Mouse (Mus musculus) limb, embryonic 11.5 days (tissue): ENCODE measurements around the gene Klk6. TPM values are rescaled to one million over a fixed set of nuclear protein-coding genes. Genes with fewer than 3 reads are reported as not detected.

Experiments
- ATAC-seq: fragments of 200-750 bp; cut with Nextera tagmentation; 2 replicates; pipeline ENCODE4 v1.8.0; 2017; ENCODE audit warnings: low read depth; ENCODE audit not compliant: insufficient number of reproducible peaks, low FRiP score, low TSS enrichment
- DNase-seq: peaks from one replicate; pipeline ENCODE4 v3.0.0-alpha.2; 2015; ENCODE audit warnings: low spot score
- H3K27ac ChIP-seq: fragments of 300-500 bp; sonication (generic); replicated peaks from 2 replicates; pipeline ENCODE4 v1.5.1; 2014; ENCODE audit warnings: low read depth, mild to moderate bottlenecking, low read length
- H3K27me3 ChIP-seq: fragments of 300-500 bp; sonication (generic); 2 replicates; pipeline ENCODE4 v1.6.1; 2014; ENCODE audit warnings: mild to moderate bottlenecking, low read length, mixed read lengths; ENCODE audit not compliant: control insufficient read depth, insufficient read depth
- H3K36me3 ChIP-seq: fragments of 300-500 bp; sonication (generic); 2 replicates; pipeline ENCODE4 v1.6.1; 2014; ENCODE audit warnings: mild to moderate bottlenecking, low read length, moderate library complexity, mixed read lengths; ENCODE audit not compliant: control insufficient read depth, insufficient read depth
- H3K4me1 ChIP-seq: fragments of 300-500 bp; sonication (generic); 2 replicates; pipeline ENCODE4 v1.6.1; 2014; ENCODE audit warnings: low read length, mixed read lengths; ENCODE audit not compliant: control insufficient read depth, insufficient read depth
- H3K4me2 ChIP-seq: fragments of 300-500 bp; sonication (generic); 2 replicates; pipeline ENCODE4 v1.6.1; 2014; ENCODE audit warnings: low read depth, mild to moderate bottlenecking, moderate library complexity; ENCODE audit not compliant: severe bottlenecking
- H3K4me3 ChIP-seq: fragments of 300-500 bp; sonication (generic); 2 replicates; pipeline ENCODE4 v1.5.1; 2014; ENCODE audit warnings: low read depth, low read length
- H3K9ac ChIP-seq: fragments of 300-500 bp; sonication (generic); 2 replicates; pipeline ENCODE4 v1.6.1; 2014; ENCODE audit warnings: mild to moderate bottlenecking, low read length
- H3K9me3 ChIP-seq: fragments of 300-500 bp; sonication (generic); 2 replicates; pipeline ENCODE4 v1.6.1; 2016; ENCODE audit warnings: low read length; ENCODE audit not compliant: control insufficient read depth
- WGBS: fragments of 180-500 bp; shearing (Covaris S2); extraction: QIAGEN DNeasy Blood & Tissue Kit; methylation state at CpG from one replicate; pipeline ENCODE4 v1.1.7; 2014; 5-methylcytosine and 5-hydroxymethylcytosine counted together
- polyA plus RNA-seq: library from polyadenylated mRNA; unstranded; fragments of >200 nt; fragmentation: Nextera tagmentation; extraction: Ambion mirVana; gene quantifications from 2 replicates; pipeline ENCODE4 v1.2.1, GENCODE M21; 2014

The Klk6 gene
- polyA plus RNA-seq, 1 experiment from 2014 or later, result 0.24 TPM

DNA sequence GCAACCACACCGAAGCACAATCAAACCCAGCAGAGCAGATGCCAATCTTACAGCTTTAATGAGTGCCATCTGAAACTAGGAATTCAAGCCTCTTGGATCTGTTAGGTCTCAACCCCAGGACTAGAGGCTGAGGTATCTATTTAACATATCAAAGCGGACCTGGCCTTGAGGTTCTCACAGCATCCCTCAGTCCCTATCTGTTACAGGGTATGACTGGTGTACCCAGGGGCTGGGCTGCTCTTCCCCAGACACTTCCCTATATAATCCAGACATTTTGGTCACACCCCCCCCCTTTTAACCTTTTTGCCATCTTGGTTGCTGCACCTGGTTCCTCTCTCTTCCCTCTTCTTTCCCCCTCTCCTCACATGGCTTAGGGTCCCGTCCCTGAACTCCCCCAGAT lies 49.4 kb downstream of the Klk6 start:
- Histone ChIP-seq H3K4me1 (peaks cover 4% of the 10 kb centered on the region; the same call in 1 of the 2 replicates), H3K4me2 (no peak overlapping the region), H3K9ac (no peak overlapping the region), H3K9me3 (no peaks in the 10 kb centered on the region), H3K27me3 (no peaks in the 10 kb centered on the region), H3K4me3 (no peak overlapping the region), H3K36me3 (no peaks in the 10 kb centered on the region), H3K27ac (no peak overlapping the region)
- WGBS, result 68% methylated on average over 3 of the region's 3 CpGs
- DNase-seq, result no peak
- ATAC-seq, result no peak

DNA sequence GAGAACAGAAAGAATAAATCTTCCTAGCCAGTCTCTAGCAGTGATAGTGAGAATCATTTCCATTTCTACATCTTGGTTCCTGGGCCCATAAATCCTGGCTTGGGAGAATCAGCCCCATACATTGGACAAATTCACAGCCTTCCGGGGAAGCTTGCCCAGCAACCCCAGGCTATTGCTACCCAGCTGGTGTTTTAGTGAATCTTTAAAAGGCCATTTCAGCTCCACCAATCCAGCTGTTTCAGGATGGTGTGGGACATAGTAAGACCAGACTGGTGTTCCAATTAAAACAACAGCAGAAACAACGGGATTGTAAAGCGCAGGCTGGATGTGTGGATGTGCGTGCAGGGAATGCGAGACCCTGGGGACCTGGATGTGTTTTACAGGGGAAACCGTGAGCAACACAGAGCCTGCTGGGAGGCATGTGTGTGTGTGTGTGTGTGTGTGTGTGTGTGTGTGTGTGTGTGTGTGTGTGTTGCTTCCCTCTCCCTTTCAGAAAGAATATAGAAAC lies 50.6 kb downstream of the Klk6 start:
- DNase-seq, result peak; percentile 36
- no peak overlapping the region for H3K9ac ChIP-seq
- H3K9me3 ChIP-seq, result no peaks in the 10 kb centered on the region
- no peak overlapping the region for H3K4me2 ChIP-seq
- 39% methylated on average over 6 of the region's 6 CpGs for WGBS
- peaks cover 4% of the 10 kb centered on the region; the same call in 1 of the 2 replicates for H3K4me1 ChIP-seq
- ATAC-seq, result 0 out of 2 replicates have a peak, but pooled peaks have one; percentile 56
- H3K36me3 ChIP-seq, result no peaks in the 10 kb centered on the region
- H3K27me3 ChIP-seq, result no peaks in the 10 kb centered on the region
- no peak overlapping the region for H3K27ac ChIP-seq
- H3K4me3 ChIP-seq, result no peak overlapping the region

DNA sequence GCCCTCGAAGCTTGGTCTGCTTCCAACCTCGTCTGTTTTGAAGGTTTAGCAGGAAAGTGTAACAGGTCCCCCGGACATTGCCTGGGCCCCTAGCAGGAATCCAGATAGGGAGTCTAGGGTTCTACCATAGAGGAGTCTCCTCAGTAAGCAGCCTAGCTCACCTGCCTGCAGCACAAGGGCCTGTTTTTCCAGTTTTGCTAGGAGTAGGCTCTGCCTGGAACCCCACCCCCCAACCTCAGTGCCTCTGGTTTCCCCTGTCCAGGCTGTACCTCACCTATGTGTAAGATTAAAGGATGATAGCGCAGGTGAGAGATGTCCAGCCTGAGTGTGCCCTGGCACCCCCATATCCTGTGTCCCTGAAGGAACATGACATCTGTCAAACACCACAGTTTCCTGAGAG lies 52.1 kb downstream of the Klk6 start:
- H3K27me3 ChIP-seq, result no peaks in the 10 kb centered on the region
- 79% methylated on average over 4 of the region's 4 CpGs for WGBS
- ATAC-seq (no peak), DNase-seq (no peak)
- H3K4me3 ChIP-seq, result no peak overlapping the region
- peaks cover 6% of the 10 kb centered on the region; the same call in 1 of the 2 replicates for H3K4me1 ChIP-seq
- H3K9ac ChIP-seq, result no peak overlapping the region
- no peak overlapping the region for H3K27ac ChIP-seq
- H3K9me3 ChIP-seq, result no peaks in the 10 kb centered on the region
- H3K36me3 ChIP-seq, result no peaks in the 10 kb centered on the region
- H3K4me2 ChIP-seq, result no peak overlapping the region

DNA sequence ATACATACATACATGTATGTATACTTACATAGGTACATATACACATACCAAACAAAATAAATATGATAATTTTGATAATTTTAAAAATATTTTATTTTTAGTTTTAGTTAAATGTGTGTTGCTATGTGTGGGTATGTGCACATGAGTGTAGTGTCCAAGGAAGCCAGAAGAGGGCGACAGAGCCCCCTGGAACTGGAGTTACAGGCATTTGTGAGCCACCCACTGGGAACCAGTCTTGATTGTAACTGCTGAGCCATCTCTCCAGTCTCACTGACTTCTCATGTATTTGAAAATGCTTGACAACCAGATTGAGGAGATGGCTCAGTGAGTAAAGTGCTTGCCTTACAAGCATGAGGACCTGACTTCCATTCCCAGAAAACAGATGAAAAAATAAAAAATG lies 54.0 kb downstream of the Klk6 start:
- no peak overlapping the region for H3K4me3 ChIP-seq
- H3K27me3 ChIP-seq, result no peaks in the 10 kb centered on the region
- no peak overlapping the region for H3K4me2 ChIP-seq
- H3K9me3 ChIP-seq, result no peaks in the 10 kb centered on the region
- no peak for ATAC-seq
- peaks cover 6% of the 10 kb centered on the region; the same call in 1 of the 2 replicates for H3K4me1 ChIP-seq
- H3K27ac ChIP-seq, result no peak overlapping the region
- 62% methylated on average over 1 of the region's 1 CpGs for WGBS
- no peaks in the 10 kb centered on the region for H3K36me3 ChIP-seq
- no peak overlapping the region for H3K9ac ChIP-seq
- DNase-seq, result no peak

DNA sequence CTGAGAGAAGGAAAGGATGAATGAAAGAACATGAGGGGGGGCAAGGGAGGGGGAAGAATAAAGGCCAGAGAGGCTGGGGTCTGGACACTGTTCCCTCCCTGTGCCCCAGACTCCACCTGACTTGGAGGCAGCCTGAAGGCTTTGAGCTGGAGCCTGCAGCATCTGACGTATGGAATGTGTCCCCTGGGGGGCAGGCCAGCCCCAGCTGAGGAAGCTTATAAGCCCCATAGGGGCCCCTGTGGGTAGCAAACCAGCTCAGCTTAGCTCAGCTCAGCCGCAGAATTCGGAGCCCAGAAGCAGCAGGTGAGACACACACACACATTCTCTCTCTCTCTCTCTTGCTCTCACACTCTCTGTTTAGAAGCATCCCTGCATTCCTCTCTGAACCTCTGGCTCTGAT lies 56.6 kb downstream of the Klk6 start, which contains the start of gene Klk4:
Gene Klk4 (plus strand): TSS at position 249 of the 400 bp plus-strand sequence.
- Histone ChIP-seq H3K9ac (no peak within 1 kb of the TSS), H3K27me3 (no peaks in the 10 kb centered on the region), H3K4me1 (peaks cover 5% of the 10 kb centered on the region; the same call in 1 of the 2 replicates), H3K27ac (no peak within 1 kb of the TSS), H3K9me3 (no peaks in the 10 kb centered on the region), H3K4me2 (no peak within 1 kb of the TSS), H3K4me3 (no peak within 1 kb of the TSS), H3K36me3 (no peaks in the 10 kb centered on the region)
- 8% methylated on average over 3 of the region's 3 CpGs for WGBS
- no peak for DNase-seq
- ATAC-seq, result no peak

Other genes starting within 250 kb of the Klk6 start
- 17.0 and 20.5 TPM in 2 replicates for gene Zfp719, start 244.9 kb upstream of the Klk6 start, polyA plus RNA-seq
- 0.79 and 1.1 TPM in 2 replicates for gene Zfp819, start 217.3 kb upstream of the Klk6 start, polyA plus RNA-seq
- gene Ceacam18, start 189.8 kb upstream of the Klk6 start, polyA plus RNA-seq, result not detected in 2 replicates
- 0.17 and 0.33 TPM in 2 replicates for gene Siglece, start 164.3 kb upstream of the Klk6 start, polyA plus RNA-seq
- gene Ctu1, start 152.5 kb upstream of the Klk6 start, polyA plus RNA-seq, result 10.5 and 10.8 TPM in 2 replicates
- not detected in 2 replicates for gene Klk14, start 134.1 kb upstream of the Klk6 start, polyA plus RNA-seq
- gene Klk13, start 111.9 kb upstream of the Klk6 start, polyA plus RNA-seq, result 0.48 and 1.0 TPM in 2 replicates
- not detected in 2 replicates for gene Klk12, start 55.6 kb upstream of the Klk6 start, polyA plus RNA-seq
- gene Klk11, start 49.9 kb upstream of the Klk6 start, polyA plus RNA-seq, result not detected in 2 replicates
- 0.15 TPM in 1 of 2 replicates, not detected in the other for gene Klk10, start 43.5 kb upstream of the Klk6 start, polyA plus RNA-seq
- not detected in 2 replicates for gene Klk9, start 32.6 kb upstream of the Klk6 start, polyA plus RNA-seq
- 15.8 and 16.1 TPM in 2 replicates for gene Klk8, start 26.9 kb upstream of the Klk6 start, polyA plus RNA-seq
- 0.23 TPM in 1 of 2 replicates, not detected in the other for gene Klk7, start 13.2 kb upstream of the Klk6 start, polyA plus RNA-seq
- gene Klk5, start 17.5 kb downstream of the Klk6 start, polyA plus RNA-seq, result not detected in 2 replicates
- 0.16 TPM in 2 replicates for gene Klk4, start 56.7 kb downstream of the Klk6 start, polyA plus RNA-seq
- not detected in 2 replicates for gene Klk15, start 109.2 kb downstream of the Klk6 start, polyA plus RNA-seq
- gene Klk1b8, start 126.2 kb downstream of the Klk6 start, polyA plus RNA-seq, result not detected in 2 replicates
- gene Klk1b1, start 142.3 kb downstream of the Klk6 start, polyA plus RNA-seq, result not detected in 2 replicates
- gene Klk1b9, start 151.6 kb downstream of the Klk6 start, polyA plus RNA-seq, result not detected in 2 replicates
- not detected in 2 replicates for gene Klk1b11, start 171.4 kb downstream of the Klk6 start, polyA plus RNA-seq
- gene Klk1b26, start 187.7 kb downstream of the Klk6 start, polyA plus RNA-seq, result not detected in 2 replicates
- gene Klk1b27, start 227.8 kb downstream of the Klk6 start, polyA plus RNA-seq, result not detected in 2 replicates